Mouse (Mus musculus): ENCODE measurements at regions not wholly inside any gene's neighbourhood (a gene's known extent, or its start where the extent isn't known, plus 50 kb on each side); places are given as distances from the start of the nearest gene placed in this dataset.

- no peak for DNase-seq (ENCODE audit: low spot score)
These were observed 729.7 kb downstream of the Galc start for GRCm38 (mm10) chr12:97529556-97529955.

DNA sequence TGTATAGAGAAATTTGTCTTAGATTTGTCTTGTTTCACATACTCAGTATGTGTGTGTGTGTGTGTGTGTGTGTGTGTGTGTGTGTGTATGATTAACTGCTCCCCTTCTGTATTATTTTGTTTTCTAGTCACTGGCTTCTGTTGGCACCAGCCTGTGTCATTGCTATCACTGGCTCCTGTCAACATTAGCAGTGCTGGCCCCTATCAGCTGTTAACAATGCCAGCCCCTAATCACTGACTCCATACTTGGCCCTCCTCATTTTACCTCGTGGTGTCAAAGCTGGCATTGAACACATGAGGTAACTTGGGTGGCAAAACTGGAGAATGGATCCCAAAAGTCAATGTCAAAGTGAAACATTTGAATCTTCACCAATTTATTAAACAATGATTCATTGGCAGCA, 733.3 kb downstream of the Galc start:
- DNase-seq (ENCODE audit: low spot score): no peak

- DNase-seq (ENCODE audit: low spot score): no peak
These were observed 739.3 kb downstream of the Galc start for GRCm38 (mm10) chr12:97519834-97520489.

GRCm38 (mm10) chr12:97517534-97517933, 741.7 kb downstream of the Galc start:
- no peak for DNase-seq (ENCODE audit: low spot score)

DNA sequence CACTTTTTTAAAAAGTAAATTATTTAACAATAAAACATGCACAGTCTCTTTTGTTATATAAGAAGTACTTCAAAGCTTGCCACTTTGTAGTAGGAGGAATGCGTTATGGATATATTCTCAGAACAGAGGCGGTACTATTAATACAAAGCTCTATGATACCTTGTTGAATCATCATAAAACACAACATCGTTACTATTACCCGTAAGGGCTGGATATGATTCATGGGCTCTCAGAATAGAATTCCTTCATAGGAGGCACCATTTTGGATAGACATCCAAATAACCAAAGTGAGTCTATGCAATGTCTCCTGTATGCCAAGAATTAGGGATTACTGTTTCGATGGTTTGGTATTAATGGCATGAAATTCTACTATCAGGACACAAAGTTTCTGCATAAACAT, 743.5 kb downstream of the Galc start:
- DNase-seq (ENCODE audit: low spot score): no peak

DNA sequence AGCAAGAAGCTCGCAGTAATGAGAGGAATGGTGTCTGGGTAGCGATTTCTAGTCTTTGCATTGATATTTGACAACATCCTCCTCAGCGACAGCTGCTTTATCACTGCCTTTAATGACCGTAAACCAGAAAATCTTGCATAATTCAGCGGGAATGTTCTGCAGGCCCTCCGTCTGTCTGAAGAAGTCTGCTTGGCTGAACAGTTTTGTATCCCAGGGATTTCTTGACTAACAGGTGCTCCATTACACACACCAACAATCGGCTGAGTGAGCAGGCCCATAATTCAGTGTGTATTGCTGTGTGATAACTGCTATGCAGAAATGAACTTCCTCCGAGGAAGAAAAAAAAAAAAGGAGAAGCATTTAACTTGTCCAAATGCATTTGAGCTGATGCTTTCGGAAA, 747.4 kb downstream of the Galc start:
- DNase-seq (ENCODE audit: low spot score): no peak

GRCm38 (mm10) chr12:97501441-97501840, 757.8 kb downstream of the Galc start:
- DNase-seq (ENCODE audit: low spot score): peak; percentile 55

GRCm38 (mm10) chr12:97483559-97483958, 775.7 kb downstream of the Galc start:
- no peak for DNase-seq (ENCODE audit: low spot score)

DNA sequence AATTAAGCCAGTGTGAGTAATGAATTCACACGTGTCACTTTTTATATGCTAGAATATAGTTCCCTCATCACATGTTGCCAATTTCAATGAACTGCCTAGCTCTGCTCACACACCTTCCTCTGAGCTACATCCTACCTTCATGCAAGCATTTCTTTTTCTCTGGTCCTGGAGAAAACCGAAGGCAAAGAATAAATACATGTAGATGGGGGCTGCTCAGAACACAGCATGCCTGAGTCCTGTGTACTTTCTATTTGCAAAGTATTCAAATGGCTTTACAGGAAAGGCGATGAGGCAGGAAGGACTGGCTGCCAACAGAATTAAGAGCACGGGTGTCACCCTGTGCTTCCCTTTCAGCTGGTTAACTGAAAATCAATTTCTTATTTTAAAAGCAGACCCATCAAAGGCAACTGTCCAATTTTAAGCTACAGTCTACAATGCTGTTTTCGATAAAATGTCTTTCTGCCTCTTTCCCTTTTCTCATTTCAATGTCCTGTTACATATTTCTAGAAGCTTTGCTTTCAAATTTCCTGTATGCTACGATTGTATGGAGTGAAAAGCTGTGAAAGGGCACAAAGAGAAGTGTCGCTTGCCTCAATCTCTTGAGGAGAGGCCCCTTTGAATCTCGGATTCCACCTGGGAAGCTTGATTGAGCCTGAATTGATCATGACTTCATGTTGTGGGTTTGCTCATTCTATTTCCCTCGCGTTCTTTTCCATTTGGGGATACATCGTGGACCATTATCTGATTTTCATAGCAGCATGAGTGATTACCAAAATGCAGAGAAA, 782.6 kb downstream of the Galc start:
- DNase-seq (ENCODE audit: low spot score): no peak

DNA sequence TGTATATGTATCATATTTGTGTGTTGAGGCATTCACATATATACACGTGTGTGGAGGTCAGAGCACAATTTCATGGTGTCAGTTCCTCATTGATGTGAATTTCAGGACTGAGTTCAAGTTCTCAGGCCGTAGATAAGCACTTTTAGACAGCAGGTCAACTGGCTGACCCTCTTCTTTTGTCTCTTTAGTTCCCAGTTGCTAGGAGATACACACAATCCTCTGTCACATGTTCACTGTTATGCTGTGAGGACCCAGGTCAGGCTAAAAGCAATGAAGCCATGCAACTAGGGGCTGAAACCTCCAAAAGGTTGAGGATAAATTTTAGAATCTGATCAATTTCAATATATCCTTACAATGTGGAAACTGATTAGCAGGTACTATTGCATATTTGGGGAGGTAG, 783.5 kb downstream of the Galc start:
- no peak for DNase-seq (ENCODE audit: low spot score)

DNA sequence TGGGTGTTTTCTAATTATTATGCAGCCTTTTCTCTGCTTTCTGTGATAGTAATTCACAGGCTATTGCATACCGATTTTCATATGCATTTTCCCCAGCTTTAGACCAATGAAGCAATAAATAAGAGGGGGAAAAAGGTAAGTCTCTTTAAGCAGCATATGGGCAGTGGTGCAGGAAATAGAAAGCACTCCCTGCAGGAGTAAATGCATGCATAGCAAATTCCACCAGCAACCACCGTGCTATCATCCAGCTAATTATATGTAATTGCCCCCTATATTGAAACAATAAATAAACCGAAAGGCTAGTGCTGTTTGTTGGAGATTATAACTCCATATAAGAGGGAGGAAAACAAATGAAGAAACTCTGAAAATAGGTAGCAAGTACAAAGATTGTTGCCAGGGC, 790.1 kb downstream of the Galc start:
- no peak for DNase-seq (ENCODE audit: low spot score)

DNA sequence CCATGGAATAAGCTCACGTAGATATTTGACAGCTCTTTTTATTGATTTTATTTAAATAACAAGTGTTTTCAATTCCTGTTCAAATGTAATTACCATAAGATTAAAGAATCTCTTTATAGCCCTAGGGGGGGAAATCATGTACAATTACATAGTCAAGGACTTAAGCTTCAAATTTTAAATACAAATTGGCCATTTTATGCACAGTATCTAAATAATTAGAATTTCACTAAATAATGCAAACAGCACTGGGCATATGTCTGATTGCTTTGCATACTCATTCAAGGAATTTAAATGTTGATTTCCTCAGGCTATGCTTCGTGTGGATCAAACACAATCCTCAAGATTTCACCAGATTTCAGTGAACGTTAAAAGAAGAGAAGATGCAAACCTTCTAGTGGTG, 823.1 kb downstream of the Galc start:
- no peak for DNase-seq (ENCODE audit: low spot score)

GRCm38 (mm10) chr12:97434021-97434420, 825.2 kb downstream of the Galc start:
- DNase-seq (ENCODE audit: low spot score): no peak

DNA sequence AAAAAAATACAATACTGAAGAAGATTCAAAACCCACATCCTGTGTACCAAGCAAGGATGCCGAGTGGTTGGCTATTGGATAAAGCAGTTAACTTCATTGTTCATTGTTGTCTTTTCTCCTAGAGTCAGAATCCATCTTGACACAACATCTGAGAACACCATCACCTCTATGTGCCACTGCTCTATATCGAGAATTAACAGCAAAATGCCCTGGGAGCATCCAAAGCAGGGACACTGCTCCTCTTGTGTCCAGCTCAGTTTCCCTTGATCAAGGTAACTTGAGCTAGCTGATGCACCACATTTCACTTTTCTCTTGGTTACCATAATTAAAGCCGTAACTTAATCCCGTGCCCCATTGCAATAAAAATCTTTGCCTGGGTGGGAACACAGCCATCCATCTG, 826.6 kb downstream of the Galc start:
- DNase-seq (ENCODE audit: low spot score): no peak

DNA sequence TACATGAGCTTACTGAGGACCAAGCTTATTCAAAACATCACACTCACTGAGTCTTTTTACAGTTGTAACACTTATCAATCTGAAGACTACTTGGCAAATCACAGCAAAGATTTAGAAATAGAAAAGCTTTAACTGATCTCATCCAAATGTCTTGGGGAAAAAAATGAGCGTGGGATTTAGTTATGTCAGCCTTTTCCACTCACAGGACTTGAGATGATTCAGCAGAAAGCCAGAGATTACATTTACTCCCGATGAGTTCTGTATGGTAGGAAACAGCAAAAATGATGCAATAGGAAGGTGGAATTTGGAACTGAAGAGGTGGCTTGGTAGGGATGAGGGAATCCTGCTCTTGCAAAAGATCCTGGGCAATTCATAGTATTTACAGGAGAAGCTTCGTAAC, 831.0 kb downstream of the Galc start:
- DNase-seq (ENCODE audit: low spot score): peak; percentile 10

GRCm38 (mm10) chr12:97424726-97425125, 834.5 kb downstream of the Galc start:
- no peak for DNase-seq (ENCODE audit: low spot score)

DNA sequence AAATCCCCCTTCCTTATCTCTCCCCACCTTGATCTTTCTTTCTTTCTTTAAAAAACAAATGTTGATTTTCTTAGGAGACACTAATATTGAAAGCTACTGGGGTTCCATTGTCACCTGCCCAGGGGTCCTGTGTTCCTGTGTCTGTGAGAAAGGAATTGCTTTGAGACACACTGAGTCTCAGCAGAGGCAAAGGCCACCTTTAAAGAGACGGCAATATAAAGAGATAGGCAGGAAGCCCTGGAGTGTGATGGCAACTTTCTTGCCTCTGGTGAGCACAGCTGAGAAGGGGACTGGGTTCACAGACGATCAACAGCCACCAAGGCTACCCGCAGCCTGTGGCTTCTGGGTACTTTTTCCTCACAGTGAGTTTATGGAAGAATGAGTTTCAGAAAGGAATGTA, 855.8 kb downstream of the Galc start:
- no peak for DNase-seq (ENCODE audit: low spot score)

DNA sequence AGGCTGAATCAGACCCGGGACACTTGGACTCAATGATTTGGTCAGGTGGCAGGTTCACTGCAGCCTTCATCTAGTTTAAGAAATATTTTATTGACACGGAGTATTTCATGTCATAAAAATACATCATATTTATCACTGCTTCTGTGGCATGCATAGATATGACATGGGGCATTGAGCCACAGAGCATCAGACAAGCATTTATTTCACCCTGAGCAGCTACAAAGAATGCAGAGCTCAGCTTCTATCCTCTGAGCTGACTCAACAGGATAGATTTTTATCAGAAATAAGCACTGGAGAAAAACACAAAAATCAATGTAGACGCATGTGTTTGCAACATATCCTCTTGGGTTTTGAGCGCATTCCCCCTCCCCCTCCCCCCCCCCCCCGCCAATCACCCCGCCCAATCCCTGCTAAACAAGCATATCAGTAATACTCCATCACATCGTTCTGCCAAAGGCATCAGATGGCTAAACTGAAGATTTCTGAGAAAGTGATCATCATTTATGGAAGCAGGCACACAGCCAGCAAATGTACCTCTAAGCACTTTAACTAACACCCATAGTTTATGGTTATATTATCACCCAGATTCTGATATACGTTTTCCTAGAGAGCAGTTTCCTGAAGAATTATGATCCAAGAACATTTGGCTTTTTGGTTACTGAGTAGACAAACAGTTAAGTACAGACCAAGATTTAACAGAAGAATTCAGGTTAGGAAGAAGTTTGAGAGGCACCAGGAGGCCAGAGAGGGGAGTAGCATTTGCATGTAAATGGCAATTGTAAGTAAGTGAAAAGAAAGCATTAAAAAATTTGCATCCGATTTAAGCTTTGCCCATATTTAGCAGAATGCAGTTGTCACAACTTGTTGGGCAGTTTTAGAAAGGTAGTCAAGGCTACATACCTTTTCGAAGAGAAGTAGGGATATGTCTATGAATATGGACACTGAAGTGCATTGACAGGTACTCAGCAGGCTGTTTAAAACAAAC, 856.6 kb downstream of the Galc start:
- DNase-seq (ENCODE audit: low spot score): no peak

- no peak for DNase-seq (ENCODE audit: low spot score)
These were observed 860.7 kb downstream of the Galc start for GRCm38 (mm10) chr12:97398582-97398945.

DNA sequence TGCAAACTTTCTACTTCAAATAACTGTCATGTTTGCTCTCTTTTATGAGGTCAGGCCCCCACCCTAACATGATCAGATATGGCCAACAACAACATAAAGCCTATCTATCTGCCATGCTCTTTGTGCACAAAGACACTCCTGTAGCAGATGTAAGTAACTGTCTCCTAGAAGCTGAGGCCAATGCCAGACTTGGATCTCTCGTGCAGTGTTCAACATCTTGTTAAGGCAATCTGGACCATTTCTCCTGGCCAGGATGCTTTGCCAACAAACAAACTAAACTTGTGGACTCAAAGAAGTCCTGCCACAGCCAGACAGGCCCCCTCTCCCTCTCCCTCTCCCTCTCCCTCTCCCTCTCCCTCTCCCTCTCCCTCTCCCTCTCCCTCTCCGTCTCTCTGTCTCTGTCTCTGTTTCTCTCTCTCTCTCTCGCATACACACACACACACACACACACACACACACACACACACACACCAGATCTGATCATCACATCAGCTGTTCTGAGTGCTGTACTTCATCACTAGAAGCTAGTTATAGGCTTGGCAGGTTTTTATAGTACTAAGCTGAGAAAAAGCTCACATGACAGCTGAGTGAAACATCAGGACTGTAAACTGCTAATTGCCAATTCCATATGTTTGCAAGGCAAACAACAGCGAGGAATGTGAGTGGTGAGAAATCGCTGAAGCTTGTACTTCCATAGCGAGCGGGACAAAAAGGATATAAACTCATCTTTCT, 861.2 kb downstream of the Galc start:
- DNase-seq (ENCODE audit: low spot score): no peak

DNA sequence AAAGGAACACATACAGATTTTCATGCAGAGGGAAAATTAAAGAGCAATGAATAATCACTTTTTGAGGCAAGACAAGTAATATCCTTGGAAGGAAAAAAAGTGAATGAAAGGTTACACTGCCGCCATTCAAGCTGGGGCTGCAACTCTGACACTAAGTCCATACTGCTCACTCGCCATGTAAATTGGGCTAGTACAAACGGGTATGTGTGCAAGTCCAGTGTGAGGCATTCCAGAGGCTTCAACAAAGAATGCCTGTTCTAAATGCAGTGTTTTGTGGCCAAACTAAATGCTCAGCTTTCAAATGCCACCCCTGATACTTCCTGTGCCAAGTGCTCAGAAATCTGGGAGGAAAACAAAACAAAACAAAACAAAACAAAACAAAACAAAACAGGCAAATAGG, 897.5 kb downstream of the Galc start:
- no peak for DNase-seq (ENCODE audit: low spot score)

- DNase-seq (ENCODE audit: low spot score): peak; percentile 5
These were observed 898.6 kb downstream of the Galc start for GRCm38 (mm10) chr12:97360656-97361055.

All from left cerebral cortex, adult 11 months (tissue).